Mouse (Mus musculus) cerebellum, adult 8-10 months (tissue): Measurements from ENCODE around the gene Bend5.
A peak's percentile ranks its signal among the peaks of the same experiment; 100 is the strongest.

ENCODE experiments used
- DNase-seq: peaks from one replicate; pipeline ENCODE4 v3.0.0; 2022

Gene Bend5

DNA sequence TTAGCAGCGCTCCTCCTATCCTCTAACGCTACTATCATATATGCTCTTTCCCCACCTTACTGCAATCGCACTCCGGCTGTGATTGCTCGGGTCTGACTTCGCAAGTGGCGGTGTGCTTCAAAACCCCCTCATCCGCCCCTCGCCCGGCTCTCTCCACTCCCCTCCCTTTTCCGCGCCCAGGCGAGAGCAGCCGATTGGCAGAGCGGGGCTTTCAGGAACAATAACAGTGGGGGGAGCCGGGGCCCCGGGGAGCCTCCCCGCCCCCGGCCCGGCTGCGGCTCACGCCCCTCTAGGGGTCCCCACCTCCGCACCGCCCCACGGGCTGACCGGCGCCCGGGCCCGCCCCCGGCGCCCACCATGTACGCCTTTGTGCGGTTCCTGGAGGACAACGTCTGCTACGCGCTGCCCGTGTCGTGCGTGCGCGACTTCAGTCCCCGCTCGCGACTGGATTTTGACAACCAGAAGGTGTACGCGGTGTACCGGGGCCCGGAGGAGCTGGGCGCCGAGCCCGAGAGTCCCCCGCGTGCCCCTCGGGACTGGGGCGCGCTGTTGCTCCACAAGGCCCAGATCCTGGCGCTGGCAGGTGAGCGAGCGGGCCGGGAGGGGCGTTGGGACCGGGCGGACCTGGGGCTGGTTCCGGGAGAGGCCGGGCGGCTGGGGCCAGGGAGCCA lies at the start of gene Bend5:
Gene Bend5, plus strand, starts transcription at position 189 of the 671 bp plus-strand sequence.
- DNase-seq, result no peak

- no peak for DNase-seq
Observed at GRCm38 (mm10) chr4:111367771-111368170, 47.0 kb upstream of the Bend5 start.

- no peak for DNase-seq
Observed at GRCm38 (mm10) chr4:111377159-111377558, 37.6 kb upstream of the Bend5 start.

- no peak for DNase-seq
Observed at GRCm38 (mm10) chr4:111378071-111378470, 36.7 kb upstream of the Bend5 start.

DNA sequence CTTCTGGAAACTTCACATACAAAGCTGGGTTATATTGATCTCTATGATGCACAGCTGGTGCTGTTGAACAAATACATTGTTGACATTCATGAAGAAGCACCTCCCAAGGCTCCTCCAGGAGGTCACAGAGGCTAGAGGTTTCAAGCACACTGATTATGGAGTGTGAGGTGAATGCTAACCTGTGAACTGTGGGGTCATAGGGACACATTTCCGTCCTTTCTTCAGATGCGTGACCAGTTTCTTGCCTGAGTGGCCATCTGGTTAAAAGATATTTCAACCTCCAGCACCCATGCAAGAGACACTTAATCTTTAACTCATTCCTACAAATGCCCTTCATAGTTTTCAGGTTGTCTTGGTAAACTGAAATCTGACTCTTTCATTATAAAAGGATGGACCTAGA lies 31.7 kb upstream of the Bend5 start:
- DNase-seq, result no peak

DNA sequence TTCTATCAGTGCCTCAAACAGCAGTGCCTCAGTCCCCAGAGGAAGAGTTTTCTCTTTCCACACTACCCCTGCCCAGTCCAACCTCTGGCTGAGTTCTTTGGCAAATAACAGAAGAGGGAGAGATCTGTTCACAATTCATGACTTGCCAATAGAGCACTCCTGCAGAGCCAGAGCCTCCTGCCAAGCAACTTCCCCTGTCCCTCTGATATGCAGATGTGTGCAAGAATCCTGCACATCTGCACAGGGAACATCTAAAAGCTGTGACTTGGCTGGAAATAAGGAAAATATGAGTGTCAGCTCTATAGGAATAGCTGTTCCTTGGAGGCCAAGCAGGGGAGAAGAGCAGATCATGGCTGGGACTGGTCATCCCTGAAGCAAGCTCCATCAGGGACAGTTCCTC lies 24.1 kb upstream of the Bend5 start:
- no peak for DNase-seq

GRCm38 (mm10) chr4:111399784-111400183 lies 15.0 kb upstream of the Bend5 start:
- DNase-seq, result no peak

DNA sequence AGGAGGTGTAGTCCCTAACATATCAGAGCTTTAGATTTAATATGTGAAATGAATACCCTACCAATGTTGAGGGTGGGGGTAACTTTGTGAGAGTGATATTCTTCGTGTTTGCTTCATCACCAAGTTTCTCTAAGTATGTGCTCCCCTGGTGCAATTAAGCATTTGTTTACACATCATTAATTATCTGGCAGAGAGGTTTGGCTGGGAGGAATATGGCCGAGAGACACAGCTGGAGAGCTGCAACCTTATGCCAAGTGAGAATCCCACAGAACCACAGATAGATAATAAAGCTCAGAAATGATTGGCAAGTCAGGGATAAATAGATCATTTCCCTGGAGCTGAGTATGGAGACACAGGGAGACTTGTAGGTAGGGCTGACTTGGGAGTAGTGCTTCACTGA lies 14.1 kb upstream of the Bend5 start:
- DNase-seq, result no peak

- no peak for DNase-seq
Observed at GRCm38 (mm10) chr4:111403243-111403642, 11.6 kb upstream of the Bend5 start.

- no peak for DNase-seq
Observed at GRCm38 (mm10) chr4:111410731-111411130, 4.1 kb upstream of the Bend5 start.

DNA sequence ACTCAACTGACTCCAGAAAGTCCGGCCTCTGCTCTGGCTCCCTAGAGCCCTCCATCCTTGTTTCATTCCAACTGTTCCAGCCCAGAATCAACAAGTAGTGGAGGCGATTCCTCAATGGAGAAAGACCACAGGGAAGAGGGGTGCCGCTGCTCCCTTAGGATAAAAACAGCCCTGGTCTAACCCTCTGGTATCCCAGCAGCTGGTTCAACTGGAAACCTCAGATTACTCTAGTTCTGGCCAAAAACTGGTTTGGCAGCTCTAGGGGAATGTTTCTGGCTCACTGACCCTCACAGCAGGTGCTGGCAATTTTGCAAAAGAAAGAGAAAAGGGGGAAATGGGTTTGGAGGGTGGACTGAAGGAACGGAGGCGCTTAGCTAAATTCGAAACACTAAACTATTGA lies 407 bp upstream of the Bend5 start:
- peak; percentile 3 for DNase-seq

DNA sequence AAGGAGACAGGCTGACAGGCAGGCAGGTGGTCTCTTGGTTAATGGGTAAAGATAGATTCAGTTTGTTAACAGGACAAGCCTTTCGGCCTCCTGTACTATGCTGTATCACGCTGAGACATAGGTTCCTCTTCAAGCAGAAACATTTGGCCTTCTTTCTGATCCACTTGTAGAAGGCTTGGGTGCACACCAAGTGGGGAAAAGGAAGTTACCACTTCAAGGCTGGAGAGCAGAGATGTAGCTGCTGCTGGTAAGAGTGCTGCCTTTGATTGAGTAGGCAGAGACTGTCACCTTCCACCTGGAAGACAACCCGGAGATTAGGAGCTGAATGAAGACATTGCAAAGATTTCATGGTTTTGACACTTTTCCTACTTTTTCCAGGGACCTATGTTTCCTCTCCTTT lies 1.3 kb downstream of the Bend5 start:
- DNase-seq, result no peak

DNA sequence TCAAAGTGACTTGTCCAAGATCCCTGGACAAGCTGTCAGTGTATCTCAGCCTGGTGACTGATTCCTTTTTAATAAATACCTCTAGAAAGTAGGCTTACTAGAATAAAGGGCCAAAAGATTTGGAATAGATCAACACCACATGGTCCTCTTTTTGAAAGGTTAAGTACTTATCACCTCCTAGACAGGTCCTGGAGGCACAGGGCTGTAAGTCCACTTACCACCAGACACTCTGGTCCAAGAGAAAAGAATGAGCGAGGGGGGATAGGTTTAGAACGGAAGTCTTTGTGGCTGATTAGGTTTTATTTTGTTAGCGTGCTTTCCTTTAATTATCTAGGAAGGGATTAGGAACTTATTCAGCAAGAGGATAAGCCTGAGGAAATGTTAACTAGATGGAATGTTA lies 1.7 kb downstream of the Bend5 start:
- DNase-seq, result no peak

DNA sequence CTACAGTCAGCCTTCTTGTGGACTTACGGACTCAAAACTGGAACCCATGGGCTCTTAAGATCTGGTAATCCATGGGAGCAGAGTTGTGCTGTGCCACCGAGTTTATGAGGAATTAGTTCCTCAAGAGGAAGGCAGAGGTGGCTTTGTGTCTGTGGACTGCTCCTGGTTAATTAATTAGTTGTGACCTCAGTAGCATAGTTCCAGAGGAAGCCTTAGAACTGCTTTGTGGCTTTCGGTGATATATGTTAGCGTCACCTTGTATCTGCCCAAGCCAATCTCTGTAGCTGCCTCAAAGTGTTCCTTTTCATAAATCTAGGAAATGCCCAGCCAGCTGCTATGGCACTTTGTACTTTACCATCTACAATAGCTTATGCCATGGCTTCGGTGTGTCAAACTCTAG lies 2.9 kb downstream of the Bend5 start:
- DNase-seq, result no peak

DNA sequence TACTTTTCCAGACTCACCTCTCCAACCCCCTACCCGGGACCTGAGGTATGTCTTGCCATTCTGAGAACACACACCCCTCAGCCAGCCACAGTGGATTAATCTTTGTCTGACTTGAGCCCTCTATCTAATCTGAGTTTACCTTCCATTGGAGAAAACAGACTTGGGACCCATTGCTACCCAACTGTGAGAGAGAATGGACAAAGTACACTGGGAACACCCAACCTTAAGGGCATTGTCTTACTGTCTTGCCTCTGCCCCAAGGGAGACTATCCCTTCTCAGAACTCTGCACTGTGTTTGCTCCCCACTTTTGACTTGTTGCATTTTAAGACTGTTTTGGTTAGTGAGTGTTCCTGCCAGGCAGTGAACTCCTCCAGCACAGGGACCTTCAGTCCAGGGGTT lies 4.7 kb downstream of the Bend5 start:
- no peak for DNase-seq

DNA sequence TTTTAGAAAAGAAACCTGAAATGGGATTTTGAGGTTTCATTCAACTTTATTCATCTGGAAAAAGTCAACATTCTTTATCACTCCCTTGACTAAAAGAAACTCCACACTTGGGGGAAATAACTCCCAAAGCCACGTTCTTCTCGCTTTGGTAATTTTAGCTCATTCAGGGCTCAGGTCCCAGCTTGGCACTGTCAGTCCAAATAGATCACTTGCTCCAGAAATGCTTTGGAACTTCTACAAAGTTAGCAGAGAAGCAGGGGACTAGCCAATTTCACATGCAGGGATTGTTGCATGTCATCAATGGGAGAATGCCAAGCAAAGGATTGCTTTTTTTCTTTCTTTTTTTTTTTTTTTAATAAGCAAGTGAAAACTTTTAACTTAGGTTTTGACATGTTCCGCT lies 5.2 kb downstream of the Bend5 start:
- DNase-seq, result no peak

- DNase-seq, result no peak
Observed at GRCm38 (mm10) chr4:111420955-111421354, 6.1 kb downstream of the Bend5 start.

GRCm38 (mm10) chr4:111421785-111422184 lies 7.0 kb downstream of the Bend5 start:
- DNase-seq, result no peak

DNA sequence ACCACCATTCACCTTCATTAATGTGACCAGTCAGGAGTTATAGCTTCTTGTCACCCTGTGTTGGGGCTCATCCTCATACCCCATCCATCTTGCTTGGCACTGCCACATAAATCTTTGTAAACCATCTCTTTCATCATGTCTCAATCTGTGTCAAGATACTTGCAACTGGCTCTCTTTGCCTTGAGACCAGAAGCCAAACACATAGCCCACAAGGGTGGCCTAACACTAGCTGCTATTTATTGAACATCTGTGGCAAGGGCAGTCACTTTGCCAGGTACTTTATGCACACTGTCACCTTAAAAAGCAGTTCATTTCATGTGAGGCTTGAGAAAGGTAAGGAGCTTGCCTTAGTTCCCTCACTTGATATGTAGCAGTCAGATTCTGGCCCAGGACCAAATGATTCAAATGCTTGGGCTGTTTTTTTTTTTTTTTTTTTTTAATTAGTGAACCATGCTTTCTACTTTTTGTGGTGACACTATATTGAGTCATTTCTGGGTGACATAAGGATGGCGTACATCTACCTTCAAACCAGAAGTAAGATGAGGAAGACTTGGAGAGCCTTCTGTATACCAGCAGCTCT lies 9.7 kb downstream of the Bend5 start:
- DNase-seq, result no peak

GRCm38 (mm10) chr4:111425170-111425569 lies 10.4 kb downstream of the Bend5 start:
- no peak for DNase-seq

- no peak for DNase-seq
Observed at GRCm38 (mm10) chr4:111431186-111431585, 16.4 kb downstream of the Bend5 start.

- DNase-seq, result no peak
Observed at GRCm38 (mm10) chr4:111432013-111432412, 17.2 kb downstream of the Bend5 start.

DNA sequence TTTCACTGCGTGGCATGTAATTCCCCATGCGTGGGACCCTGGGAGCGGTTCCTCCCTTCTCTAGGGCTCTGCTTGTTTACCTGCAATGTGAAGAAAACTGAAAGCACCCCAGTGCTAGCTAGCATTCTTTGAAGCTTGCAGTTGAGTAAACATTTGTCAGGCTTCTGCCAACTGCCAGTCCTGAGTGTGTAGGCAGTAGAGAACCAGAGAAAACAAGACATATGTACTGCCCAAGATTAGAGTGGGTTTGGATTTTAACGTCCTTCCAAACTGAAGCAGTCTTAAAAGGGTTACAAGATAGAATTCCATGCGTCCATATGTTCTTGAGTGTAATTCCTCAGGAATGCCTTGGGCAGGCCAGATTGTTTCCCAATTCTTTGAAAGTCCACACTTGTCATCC lies 17.6 kb downstream of the Bend5 start:
- no peak for DNase-seq

- no peak for DNase-seq
Observed at GRCm38 (mm10) chr4:111441709-111442108, 26.9 kb downstream of the Bend5 start.
